Mouse (Mus musculus) cerebellum, adult 2 months (tissue): ENCODE data around the gene Phf21a.

Experiments used
- CTCF ChIP-seq: fragments of 200-500 bp; IDR thresholded peaks from 2 replicates; pipeline ENCODE4 v1.5.1; 2011; ENCODE audit warnings: low read depth, mild to moderate bottlenecking, control low read depth, low read length, moderate library complexity, borderline replicate concordance; ENCODE audit not compliant: insufficient read depth
- POLR2A ChIP-seq: fragments of 200-500 bp; IDR thresholded peaks from 2 replicates; pipeline ENCODE4 v1.6.1; 2011; ENCODE audit warnings: low read length, control low read depth, borderline replicate concordance; ENCODE audit not compliant: insufficient read depth

GRCm38 (mm10) chr2:92143932-92144331 is 51.0 kb downstream of the Phf21a start:
- TF ChIP-seq POLR2A (no peak), CTCF (no peak)
